Mouse (Mus musculus) gastrocnemius, postnatal 4 days (tissue): ENCODE measurements around the gene Best3. TPM values are rescaled to one million over a fixed set of nuclear protein-coding genes. Genes with fewer than 3 reads are reported as not detected.

Source experiments
- total RNA-seq, 2 experiments: library from RNA; stranded (reverse); gene quantifications; 2 replicates each; pipeline ENCODE4 v1.2.3; 2021

Gene Best3
- total RNA-seq, 2 experiments from 2014 or later = 10.9 to 12.7 TPM

Other genes with a start within 250 kb of the Best3 start
- under 1 TPM; 0.34 to 0.42 TPM for gene Myrfl, start 89.4 kb upstream of the Best3 start, total RNA-seq
- 10 to 100 TPM; 25.9 to 28.3 TPM for gene Rab3ip, start 35.5 kb upstream of the Best3 start, total RNA-seq
- not detected for gene Gm10271, start 13.7 kb upstream of the Best3 start, total RNA-seq
- gene Lrrc10, start 59.0 kb downstream of the Best3 start, total RNA-seq = under 1 TPM; 0.18 to 0.20 TPM
- gene Cct2, start 77.5 kb downstream of the Best3 start, total RNA-seq = 100 to 1,000 TPM; 218 to 224 TPM
- 10 to 100 TPM; 15.4 to 17.7 TPM for gene Frs2, start 162.2 kb downstream of the Best3 start, total RNA-seq
- 10 to 100 TPM; 29.6 to 33.2 TPM for gene Yeats4, start 238.2 kb downstream of the Best3 start, total RNA-seq